Mouse (Mus musculus) ES-E14 (cell line): ENCODE measurements around the gene Cux1.

Experiments used
- CHD2 ChIP-seq: IDR thresholded peaks from 2 replicates; pipeline ENCODE4 v1.6.1; 2014; ENCODE audit warnings: mild to moderate bottlenecking, low read depth, low read length, inconsistent platforms
- ZNF384 ChIP-seq: IDR thresholded peaks from 2 replicates; pipeline ENCODE4 v1.6.1; 2012; ENCODE audit warnings: low read depth, low read length, inconsistent platforms

GRCm38 (mm10) chr5:136327736-136328135, 239.6 kb downstream of the Cux1 start:
- TF ChIP-seq ZNF384: no peak
- TF ChIP-seq CHD2: no peak
